Mouse (Mus musculus) ES-Bruce4 (cell line): ENCODE measurements around the gene Fgfr2. TPM values are rescaled to one million over a fixed set of nuclear protein-coding genes. Genes with fewer than 3 reads are reported as not detected.
A peak's percentile ranks its signal among the peaks of the same experiment; 100 is the strongest.

Source experiments
- H3K27ac ChIP-seq: 2 replicates; pipeline ENCODE4 v1.5.1; 2012; ENCODE audit warnings: low read length, inconsistent platforms; ENCODE audit not compliant: insufficient read depth
- H3K27me3 ChIP-seq: 2 replicates; pipeline ENCODE4 v1.6.1; 2012; ENCODE audit warnings: mild to moderate bottlenecking, low read length, inconsistent platforms; ENCODE audit not compliant: control insufficient read depth, poor library complexity, insufficient read depth, severe bottlenecking
- H3K36me3 ChIP-seq: 2 replicates; pipeline ENCODE4 v1.6.1; 2012; ENCODE audit warnings: inconsistent platforms, mild to moderate bottlenecking, low read length, moderate library complexity; ENCODE audit not compliant: control insufficient read depth, poor library complexity, insufficient read depth, severe bottlenecking
- H3K4me1 ChIP-seq: one replicate; pipeline ENCODE4 v1.8.1; 2011; ENCODE audit warnings: low read length; ENCODE audit not compliant: control insufficient read depth, insufficient read depth
- H3K4me3 ChIP-seq: 2 replicates; pipeline ENCODE4 v1.5.1; 2011; ENCODE audit warnings: low read depth, mild to moderate bottlenecking, low read length
- H3K9ac ChIP-seq: 2 replicates; pipeline ENCODE4 v1.6.1; 2012; ENCODE audit warnings: low read depth, mild to moderate bottlenecking, inconsistent platforms; ENCODE audit not compliant: poor library complexity, severe bottlenecking
- H3K9me3 ChIP-seq: replicated peaks from 2 replicates; pipeline ENCODE4 v1.6.1; 2012; ENCODE audit warnings: mild to moderate bottlenecking, low read length, inconsistent platforms; ENCODE audit not compliant: control insufficient read depth, poor library complexity, insufficient read depth, severe bottlenecking
- CTCF ChIP-seq: IDR thresholded peaks from one replicate; pipeline ENCODE4 v1.8.1; 2011; ENCODE audit warnings: low read depth, low read length
- EP300 ChIP-seq: IDR thresholded peaks from 2 replicates; pipeline ENCODE4 v1.6.1; 2011; ENCODE audit warnings: low read depth, low read length; ENCODE audit not compliant: insufficient read depth
- POLR2A ChIP-seq: IDR thresholded peaks from one replicate; pipeline ENCODE4 v1.8.1; 2011; ENCODE audit warnings: low read length; ENCODE audit not compliant: insufficient read depth
- polyA plus RNA-seq: library from polyadenylated mRNA; stranded (reverse); fragments of >200 nt; gene quantifications from 2 replicates; pipeline ENCODE4 v1.2.4, GENCODE M21; 2011; ENCODE audit warnings: low read depth; ENCODE audit not compliant: missing spikeins, insufficient read depth, insufficient read length

Fgfr2 gene
- polyA plus RNA-seq, 1 experiment = 34.8 TPM

DNA sequence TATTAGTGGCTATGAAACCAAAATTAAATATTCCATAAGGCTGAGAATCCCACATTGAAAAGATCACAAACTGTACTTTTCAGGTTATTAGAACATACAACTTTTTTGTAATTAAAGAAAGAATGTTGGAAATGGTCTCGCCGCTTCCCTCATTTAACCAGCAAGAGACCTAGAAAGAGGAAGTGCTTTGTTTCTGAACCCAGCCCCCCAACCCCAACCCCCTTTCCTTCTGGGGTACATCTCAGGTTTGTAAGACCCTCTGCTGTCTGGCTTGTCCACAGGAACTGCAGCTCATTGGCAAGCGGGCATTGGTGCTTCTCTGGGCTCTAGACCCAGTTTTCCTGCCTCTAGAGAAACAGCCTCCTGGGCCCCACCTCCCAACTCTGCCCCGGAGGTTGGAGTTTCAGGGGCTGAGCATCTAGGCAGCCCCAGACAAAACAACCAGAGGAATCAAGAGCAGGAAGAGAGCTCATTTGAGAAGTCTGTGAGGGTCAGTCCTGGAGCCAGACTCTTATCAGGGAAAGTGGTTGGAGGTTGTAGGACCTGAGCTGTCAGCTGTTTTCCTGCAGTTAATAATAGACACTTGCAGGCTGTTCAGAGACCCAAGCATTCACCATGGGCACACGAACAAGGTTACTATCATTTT lies 2174.5 kb downstream of the Fgfr2 start:
- Histone ChIP-seq H3K9me3 (no peaks in the 10 kb centered on the region), H3K4me3 (peak overlapping the region; percentile 41), H3K27ac (peak overlapping the region; percentile 23), H3K4me1 (peaks cover 5% of the 10 kb centered on the region), H3K27me3 (no peaks in the 10 kb centered on the region), H3K36me3 (no peaks in the 10 kb centered on the region), H3K9ac (peak overlapping the region; percentile 74)
- TF ChIP-seq CTCF = no peak
- TF ChIP-seq EP300 = no peak
- TF ChIP-seq POLR2A = no peak

DNA sequence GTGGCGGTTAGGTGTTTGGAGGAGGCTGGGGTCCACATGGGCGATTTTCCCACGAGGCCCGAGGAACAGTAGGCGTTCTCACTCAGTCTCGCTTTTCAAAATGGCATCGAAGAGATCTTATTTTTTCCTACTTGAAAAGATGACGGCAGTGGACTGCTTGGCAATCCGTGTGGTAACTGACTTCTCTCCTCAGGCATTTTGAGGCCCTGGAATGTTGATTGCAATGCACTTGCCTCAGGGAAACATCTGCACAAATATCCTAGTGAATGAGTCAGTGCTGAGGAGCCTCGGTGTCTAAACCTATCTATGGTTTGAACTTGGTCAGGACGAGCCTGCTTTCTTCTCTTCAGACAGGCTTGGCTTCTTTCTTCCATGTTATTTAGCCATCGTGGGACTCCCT lies 2176.8 kb downstream of the Fgfr2 start:
- TF ChIP-seq POLR2A = no peak
- TF ChIP-seq CTCF = no peak
- TF ChIP-seq EP300 = no peak
- no peaks in the 10 kb centered on the region for H3K27me3 ChIP-seq
- no peaks in the 10 kb centered on the region for H3K36me3 ChIP-seq
- H3K9ac ChIP-seq = no peak overlapping the region
- no peaks in the 10 kb centered on the region for H3K9me3 ChIP-seq
- peak overlapping the region; percentile 83 for H3K27ac ChIP-seq
- H3K4me3 ChIP-seq = no peak overlapping the region
- peaks cover 5% of the 10 kb centered on the region for H3K4me1 ChIP-seq

DNA sequence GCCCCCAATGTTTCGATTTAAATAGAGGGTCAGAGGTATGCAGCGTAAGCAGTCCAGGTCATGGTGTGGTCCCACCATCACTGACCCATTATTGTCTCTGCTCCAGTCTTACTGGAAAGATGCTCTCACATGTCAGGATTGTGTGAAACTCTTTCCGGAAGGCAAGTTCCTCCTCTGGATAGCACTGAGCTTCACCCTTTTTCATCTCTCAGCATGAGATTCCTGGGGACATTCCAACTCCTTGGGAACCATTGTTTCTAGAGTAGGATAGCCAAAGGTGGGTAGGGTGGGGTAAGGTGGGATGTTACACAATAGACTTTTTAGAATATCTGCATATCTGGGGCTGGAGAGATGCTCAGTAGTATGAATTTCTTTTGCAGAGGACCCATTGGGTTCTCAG lies 2177.4 kb downstream of the Fgfr2 start:
- peaks cover 5% of the 10 kb centered on the region for H3K4me1 ChIP-seq
- H3K4me3 ChIP-seq = no peak overlapping the region
- H3K36me3 ChIP-seq = no peaks in the 10 kb centered on the region
- no peaks in the 10 kb centered on the region for H3K27me3 ChIP-seq
- peak overlapping the region; percentile 83 for H3K27ac ChIP-seq
- H3K9me3 ChIP-seq = no peaks in the 10 kb centered on the region
- no peak for TF ChIP-seq POLR2A
- no peak for TF ChIP-seq EP300
- TF ChIP-seq CTCF = no peak
- no peak overlapping the region for H3K9ac ChIP-seq

DNA sequence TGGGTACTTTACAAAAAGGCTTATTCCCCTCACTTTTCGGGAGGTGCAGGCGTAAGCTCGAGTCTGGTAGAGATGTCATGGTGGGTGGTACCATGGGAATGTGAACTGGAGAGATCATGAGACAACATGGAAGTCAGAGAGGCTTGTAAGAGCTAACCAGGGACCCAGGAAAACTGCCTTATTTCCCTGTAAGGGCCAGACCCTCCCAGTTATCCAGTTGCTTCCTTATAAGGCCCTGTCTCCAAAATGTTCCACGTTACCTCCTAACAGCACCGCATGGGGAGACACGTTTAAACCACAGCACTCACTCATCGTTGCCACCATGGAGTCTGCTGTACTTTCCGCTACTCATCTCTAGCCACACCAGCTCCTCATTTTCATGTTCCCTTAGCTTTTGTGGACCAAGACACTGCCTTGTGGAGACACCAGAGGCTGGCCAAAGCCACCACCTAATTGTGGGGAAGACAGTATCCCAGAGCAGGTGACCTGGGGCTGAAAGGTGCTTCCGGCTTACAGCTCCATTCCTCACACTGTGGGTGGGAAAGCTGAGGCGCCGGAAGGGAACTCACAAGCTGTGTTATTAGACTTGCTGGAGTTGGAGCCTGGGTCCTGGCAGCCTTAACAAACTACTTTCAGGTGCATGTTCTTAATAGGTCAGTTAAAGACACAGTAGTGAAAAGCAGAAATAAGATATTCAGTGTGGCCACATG lies 2178.2 kb downstream of the Fgfr2 start:
- Histone ChIP-seq H3K4me3 (no peak overlapping the region), H3K9me3 (no peaks in the 10 kb centered on the region), H3K9ac (peak overlapping the region; percentile 2; the same call in 1 of the 2 replicates), H3K4me1 (peaks cover 5% of the 10 kb centered on the region), H3K36me3 (no peaks in the 10 kb centered on the region), H3K27ac (peak overlapping the region; percentile 59), H3K27me3 (no peaks in the 10 kb centered on the region)
- TF ChIP-seq CTCF (no peak), POLR2A (no peak), EP300 (no peak)

- Histone ChIP-seq H3K9me3 (no peaks in the 10 kb centered on the region), H3K27ac (0 out of 2 replicates have a peak overlapping the region, but pooled peaks have one; percentile 59)
- TF ChIP-seq POLR2A = no peak
- TF ChIP-seq EP300 = no peak
- no peak for TF ChIP-seq CTCF
Measured at GRCm38 (mm10) chr7:130943280-130943895, 2179.8 kb downstream of the Fgfr2 start.

GRCm38 (mm10) chr7:130940733-130941132 lies 2182.4 kb downstream of the Fgfr2 start:
- Histone ChIP-seq H3K9ac (no peak overlapping the region), H3K27ac (no peak overlapping the region), H3K4me3 (no peak overlapping the region), H3K36me3 (no peaks in the 10 kb centered on the region), H3K27me3 (0 out of 2 replicates have a peak, but pooled peaks cover 5% of the 10 kb centered on the region), H3K9me3 (no peaks in the 10 kb centered on the region), H3K4me1 (peaks cover 3% of the 10 kb centered on the region)
- no peak for TF ChIP-seq EP300
- no peak for TF ChIP-seq POLR2A
- TF ChIP-seq CTCF = no peak

More at GRCm38 (mm10) chr7:130943280-130943895, 2179.8 kb downstream of the Fgfr2 start:
- Histone ChIP-seq H3K27me3 (no peaks in the 10 kb centered on the region), H3K36me3 (no peaks in the 10 kb centered on the region), H3K4me1 (peaks cover 5% of the 10 kb centered on the region), H3K4me3 (no peak overlapping the region), H3K9ac (no peak overlapping the region)
